Mouse (Mus musculus): ENCODE measurements around the gene Dbp.

DNA sequence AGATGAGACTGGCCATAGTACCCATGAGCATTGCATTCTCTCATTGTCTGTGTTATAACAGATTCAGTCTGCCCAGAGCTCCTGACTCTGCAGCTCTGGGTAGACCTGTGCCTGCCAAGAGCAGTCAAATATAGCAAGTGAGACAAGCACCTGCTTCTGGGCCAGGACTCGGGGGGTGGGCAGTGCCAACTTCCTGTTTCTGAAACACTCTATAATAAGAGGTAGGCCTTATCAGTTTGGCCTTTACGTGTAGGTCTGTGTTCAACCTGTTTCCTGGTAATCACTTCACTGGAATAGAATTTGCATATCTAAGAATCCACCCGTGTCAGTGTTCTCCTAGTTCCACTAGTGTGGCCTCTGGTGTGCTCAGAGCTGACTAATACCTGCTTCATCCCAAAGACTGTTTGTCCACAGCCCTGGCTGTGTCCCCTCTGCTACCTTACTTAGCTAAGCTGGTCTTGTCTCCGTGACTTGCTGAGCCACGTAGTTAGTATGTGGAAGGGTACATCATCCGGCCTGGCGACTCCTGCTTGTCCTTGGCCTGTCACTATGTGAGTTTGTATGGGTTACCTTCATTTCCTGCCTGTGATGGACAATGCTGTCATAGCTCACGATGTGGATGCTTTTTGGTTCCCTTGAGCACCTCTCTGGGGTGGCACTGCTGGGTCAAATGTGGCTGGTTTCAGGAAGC is 23.7 kb upstream of the Dbp start:
- TF ChIP-seq CTCF (IDR thresholded peaks at IDR 0.05; ENCODE audit: low read depth) (no peak), EP300 (IDR thresholded peaks at IDR 0.05; ENCODE audit: low read depth) (no peak)
